Mouse (Mus musculus): ENCODE measurements around the gene Epb42.
A peak's percentile ranks its signal among the peaks of the same experiment; 100 is the strongest.
"Not testable (repeated sequence)": the region's sequence is repeated elsewhere in the genome, so short reads cannot be mapped to it uniquely, and the experiment has no call there.

The Epb42 gene

DNA sequence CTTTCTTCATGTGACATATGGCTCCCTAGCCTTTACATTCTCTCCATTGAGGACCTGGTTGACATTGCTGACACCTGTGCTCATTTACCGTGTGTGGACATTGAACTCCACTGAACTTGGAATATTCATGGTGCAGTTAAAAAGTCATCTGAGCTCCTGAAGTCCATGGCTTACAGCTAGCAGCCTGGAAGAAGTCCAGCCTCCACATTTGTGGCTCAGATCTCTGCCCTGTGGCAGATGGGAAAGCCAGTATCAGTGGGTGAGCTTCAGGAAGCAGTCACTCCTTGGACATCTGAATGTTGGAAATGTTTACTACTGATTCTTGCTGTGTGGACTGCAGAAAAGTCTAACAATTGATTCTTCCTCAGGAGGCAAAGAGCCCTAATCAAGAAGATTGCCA lies 29.9 kb downstream of the Epb42 start:
- DNase-seq: peak; percentile 92

DNA sequence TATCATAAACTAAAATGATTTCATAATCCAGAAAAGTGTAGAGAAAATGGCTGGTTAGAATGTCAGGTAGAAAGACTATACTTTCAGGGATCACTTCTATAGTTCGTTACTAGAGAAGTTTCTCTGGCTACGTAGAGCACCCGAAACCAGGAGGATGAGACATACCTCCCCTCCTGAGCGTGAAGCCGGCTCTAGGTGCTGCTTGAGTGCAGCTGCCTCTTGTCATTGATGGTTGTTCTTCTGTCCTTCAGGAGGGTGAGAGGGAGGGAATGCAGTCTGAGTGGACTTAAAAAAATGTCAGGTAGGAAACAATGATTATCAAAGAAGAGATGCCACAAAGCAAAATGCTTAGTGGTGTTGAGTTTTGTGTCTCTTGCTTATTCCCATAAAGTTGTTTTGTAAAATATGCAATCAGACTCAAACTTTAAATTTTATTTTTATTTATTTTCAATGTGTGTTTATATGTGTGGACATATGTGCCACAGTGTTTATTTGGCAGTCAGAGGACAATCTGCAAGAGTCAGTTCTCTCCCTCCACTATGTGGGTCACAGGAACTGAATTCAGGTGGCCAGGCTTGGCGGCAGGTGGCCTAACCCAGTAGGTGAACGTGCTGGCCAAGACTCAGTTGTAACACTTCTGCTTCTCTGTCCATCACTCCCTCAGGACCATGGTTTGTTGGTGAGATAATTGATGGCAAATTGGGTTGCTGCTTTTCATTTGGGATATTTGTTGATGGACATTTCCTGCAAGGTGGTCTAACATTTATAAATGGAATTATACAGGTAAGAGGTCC lies 32.7 kb downstream of the Epb42 start:
- peak; percentile 92 for DNase-seq

DNA sequence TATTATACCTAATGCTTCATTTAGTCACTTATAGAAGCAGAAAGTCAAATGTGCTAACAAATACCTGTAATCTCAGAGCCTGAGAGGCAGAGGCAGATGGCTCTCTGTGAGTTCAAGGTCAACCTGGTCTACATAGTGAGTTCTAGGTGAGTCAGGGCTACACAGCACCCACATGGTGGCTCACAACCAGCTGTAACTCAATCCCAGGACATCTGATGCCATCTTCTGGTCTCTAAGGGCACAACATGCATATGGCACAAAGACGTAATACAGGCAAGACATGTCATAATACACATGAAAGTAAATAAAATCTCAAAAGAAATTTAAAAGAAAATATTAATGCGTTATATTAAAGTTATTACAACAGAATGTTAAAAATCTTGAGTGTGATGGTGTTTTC lies 33.3 kb downstream of the Epb42 start:
- peak; percentile 46 for DNase-seq

DNA sequence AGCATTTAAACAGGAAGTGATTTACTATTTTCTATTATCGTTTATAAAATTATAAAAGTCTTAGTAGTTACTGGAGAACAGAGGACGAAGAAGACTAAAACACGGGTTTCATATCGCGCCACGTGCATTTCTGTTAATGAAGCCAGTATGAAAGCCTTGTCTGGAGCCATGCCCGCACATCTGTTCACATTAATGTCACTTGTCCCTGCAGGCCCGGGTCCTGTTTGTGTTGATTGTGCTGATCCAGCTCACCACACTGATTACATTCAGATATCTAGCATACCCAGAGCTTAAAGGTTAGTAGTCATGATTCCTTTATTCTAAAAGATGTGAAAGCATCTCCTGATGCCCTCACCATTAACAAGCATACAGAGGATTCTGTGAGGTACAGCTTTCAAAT lies 38.0 kb downstream of the Epb42 start:
- no peak for DNase-seq

DNA sequence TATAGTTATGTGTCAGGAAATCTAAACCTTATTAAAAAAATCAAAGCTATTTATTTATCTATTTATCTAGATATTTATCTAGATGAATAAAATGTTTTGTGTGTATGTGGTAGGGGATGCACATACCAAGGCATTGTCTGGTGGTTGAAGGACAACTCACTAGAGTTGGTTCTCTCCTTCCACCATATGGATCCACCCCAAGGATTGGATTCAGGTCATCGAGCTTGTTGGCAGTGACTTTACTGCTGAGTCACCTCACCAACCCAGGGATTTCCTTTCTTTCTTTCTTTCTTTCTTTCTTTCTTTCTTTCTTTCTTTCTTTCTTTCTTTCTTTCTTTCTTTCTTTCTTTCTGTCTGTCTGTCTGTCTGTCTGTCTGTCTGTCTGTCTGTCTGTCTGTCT lies 40.3 kb downstream of the Epb42 start:
- not testable (repeated sequence) for DNase-seq

DNA sequence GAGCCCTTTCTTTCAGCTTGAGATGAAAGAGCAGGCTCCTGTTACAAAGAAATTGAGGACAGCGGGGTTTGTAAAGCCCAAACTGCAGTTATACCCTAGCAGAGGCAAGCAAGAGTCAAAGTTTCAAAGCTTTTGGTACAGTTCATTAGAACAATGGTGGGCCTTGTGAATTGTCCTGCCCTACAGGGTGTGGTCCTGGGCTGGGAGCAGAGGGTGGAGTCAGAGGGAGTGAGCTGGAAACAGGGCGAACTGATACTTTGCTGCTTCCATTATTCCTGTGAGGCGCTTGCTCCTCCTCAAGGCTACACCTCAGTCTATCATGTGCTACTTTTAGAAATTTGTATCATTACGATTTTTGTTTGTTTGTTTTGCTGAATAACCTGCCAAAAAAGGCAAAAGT lies 45.7 kb downstream of the Epb42 start:
- no peak for DNase-seq

DNA sequence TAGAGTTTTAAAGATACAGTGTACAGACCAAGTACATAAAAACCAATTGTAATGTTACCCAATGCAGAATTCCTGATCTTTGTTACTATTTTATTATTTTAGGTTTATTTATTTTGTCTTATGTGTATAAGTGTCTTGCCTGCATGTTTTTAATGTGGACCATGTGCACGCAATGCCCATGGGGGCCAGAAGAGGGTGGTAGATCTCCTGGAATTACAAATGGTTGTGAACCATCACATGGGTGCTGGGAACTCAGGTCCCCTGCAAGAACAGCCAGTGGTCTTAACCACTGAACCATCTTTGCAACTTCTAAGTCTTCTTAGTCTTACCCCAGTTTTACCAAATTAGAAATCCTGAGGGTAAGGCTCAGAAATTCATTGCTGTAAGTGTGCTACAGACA lies 51.6 kb downstream of the Epb42 start:
- DNase-seq: no peak

DNA sequence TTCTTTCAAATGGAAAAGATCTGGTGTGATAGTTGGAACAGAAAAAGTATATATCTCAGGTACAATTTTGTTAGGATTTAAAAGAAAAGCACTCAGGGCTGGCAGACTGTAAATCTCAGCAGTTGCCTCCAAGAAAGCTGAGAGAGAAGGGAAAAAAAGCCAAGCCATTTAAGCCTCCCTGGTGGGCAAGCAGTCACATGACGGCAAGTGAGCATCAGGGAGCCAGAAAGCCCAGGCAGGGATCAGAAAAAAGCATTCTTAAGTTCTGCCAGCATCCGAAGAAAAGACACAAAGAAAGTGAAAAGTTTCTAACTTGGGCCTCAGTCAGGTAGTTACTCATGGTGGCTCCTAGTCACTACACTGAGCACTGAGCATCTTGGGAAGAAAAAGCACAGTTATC lies 53.3 kb downstream of the Epb42 start:
- DNase-seq: no peak

DNA sequence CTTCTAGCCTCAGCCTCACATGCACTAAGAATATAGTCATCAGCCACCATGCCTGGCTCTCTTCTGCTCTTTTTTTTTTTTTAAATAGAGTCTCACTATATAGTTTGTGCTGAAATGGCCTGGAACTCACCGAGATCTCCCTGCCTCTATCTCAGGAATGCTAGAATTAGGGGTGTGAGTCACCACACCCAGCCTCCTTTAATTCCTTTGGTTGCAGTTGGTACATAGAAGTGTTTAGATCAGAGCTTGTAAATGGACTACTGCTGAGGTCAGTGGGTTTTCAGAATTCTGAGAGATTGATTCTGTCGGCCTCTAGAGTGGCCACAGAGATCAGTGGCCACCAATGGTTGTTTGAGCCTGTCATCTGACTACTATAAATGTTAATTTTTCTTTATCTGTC lies 56.0 kb downstream of the Epb42 start:
- no peak for DNase-seq

DNA sequence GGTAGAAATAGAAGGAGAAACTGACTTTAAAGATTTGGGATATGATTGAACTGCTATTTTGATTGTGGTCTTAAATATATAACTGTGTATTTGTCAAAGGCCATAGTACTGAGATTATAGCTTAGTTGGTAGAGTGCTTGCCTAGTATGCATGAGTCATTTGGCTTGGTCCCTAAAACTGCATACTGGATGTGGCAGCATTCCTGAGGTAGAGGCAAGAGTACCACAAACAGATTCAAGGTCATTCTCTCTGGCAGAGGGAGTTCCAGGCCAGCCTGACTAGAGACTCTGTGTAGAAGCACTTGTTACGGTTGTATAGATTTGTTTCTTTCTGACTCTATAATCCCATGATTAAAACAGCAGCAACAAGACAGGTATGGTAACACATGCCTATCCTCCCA lies 57.1 kb downstream of the Epb42 start:
- DNase-seq: no peak

DNA sequence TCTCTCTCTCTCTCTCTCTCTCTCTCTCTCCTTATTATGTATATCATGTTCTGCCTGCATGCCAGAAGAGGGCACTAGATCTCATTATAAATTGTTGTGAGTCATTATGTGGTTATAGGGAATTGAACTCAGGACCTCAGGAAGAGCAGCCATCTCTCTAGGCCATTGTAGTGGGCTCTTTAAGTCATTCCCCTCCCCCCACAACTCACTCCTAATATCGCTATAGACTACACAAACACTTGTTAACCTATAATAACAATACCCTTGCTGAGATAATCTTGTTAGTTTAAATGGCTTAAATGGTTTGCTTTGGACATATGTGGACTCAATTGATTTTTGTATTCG lies 58.2 kb downstream of the Epb42 start:
- no peak for DNase-seq

DNA sequence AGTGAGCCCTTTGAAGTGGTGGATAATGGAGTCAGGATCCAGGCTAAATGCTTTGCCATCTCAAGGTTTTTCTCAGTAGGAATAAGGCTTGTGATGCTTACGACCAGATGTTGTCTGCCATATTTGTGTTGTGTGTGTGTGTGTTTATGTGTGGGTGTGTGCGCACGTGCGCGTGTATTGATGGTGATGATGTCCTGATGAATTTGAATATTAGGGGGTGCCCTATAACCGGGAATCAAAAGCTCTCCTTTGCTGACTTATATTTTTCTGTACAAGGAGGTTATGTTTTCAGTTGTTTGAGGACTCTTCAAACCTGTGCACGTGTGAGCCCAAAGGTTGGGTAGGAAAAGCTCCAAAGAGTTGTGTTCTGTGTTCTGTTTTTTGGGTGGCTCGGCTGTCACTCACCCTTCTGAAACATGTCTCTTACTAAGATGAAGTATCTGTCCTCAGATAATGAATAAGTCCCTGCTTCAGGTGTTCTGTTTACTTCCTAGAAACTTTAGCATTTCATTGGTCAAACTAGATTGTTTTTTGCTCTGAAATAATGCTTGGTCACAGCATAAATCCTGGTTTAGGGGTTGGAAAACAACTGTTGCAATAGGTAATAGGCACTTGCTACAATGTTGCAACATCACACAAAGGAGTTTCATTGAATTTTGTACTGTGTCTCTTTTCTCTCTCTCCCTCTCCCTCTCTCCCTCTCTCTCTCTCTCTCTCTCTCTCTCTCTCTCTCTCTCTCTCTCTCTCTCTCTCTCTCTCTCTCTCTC lies 58.8 kb downstream of the Epb42 start:
- DNase-seq: no peak

DNA sequence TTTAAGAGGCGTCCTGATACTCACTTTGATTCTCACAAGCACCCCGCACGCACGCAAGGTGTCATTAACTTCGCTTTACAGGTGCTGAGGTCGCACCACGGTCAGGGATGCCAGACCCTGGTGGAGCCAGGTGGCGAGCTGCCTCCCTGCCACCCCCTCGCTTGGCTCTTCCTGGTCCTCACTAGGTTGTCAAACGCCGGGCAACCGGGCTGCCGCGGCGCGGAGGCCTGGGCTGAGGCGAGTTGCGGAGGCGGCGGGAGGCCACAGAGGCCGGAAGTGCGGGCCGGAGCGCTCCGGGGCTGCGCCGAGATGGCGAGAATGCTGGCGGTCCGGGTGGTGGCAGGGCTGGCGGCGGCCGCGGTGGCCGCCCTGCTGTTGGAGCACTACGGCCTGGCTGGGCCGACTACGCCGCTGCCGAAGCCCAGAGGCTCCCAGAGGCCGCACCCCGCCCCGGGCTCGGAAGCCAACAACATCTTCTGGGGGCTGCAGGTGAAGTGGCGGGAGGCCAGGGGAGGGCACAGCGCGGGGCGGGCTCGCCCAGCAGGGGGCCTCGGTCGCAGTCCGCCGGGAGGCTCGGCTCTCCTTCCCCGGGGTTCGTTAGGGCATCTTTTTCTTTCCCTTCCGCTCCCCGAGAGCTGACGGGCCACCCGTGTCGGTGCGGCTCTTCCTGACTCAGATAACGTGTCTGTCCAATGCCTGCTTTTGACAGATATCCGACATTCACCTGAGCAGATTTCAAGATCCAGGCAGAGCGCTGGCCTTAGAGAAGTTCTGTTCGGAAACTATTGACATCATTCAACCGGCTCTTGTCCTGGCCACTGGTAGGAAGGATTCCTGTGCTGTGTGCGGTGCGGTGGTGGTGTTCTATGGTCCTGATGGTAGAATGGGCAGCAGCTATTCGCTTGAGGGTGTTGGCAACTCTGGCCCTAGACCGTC lies 59.6 kb downstream of the Epb42 start, which contains the start of gene Tmem62:
Gene Tmem62 (plus strand): TSS at position 28 of the 936 bp plus-strand sequence.
- peak; percentile 82 for DNase-seq

DNA sequence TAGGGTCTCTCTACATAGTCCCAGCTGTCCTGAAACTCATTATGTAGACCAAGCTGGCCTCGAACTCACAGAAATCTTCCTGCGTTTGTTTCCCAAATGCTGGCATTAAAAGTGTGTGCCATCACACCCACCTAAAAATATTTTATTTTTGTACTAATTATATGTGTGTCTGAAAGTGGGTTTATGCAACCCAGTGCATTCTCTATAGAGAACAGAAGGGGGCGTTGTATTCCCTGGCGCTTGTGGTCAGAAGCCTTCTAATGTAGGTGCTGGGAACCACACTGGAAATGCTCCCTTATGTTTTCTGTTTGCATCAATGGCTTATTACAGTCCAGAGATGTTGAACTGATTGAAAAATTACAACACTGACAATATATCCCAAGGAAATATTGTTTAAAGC lies 60.6 kb downstream of the Epb42 start:
- DNase-seq: no peak

DNA sequence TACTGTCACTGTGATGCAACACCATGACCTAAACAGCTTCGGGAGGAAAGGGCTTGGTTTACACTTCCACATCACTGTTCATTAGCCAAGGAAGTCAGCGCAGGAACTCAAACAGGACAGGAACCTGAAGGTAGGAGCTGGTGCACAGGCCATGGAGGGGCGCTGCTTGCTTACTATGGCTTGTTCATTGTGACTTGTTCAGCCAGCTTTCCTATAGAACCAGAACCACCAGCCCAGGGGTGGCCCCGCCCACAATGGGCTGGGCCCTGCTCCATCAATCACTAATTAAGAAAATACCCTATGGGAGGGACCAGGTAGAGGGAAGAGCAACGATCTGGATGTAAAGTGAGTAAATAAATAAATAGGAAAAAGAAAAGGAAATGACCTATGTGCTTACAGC lies 63.9 kb downstream of the Epb42 start:
- peak; percentile 41 for DNase-seq

DNA sequence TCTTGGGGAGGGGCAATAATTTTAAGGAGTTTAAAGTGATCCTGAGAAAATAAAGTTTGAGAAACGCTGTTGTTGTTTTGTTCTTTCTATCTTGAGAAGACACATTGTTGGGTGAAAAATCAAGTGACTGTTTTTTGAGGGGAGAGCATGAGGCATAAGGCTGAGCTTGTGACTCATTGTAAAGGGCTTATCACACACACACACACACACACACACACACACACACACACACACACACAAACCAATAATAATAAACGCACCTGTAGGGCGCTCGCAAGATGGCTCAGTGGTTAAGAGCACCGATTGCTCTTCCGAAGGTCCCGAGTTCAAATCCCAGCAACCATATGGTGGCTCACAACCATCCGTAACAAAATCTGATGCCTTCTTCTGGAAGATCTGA lies 64.6 kb downstream of the Epb42 start:
- not testable (repeated sequence) for DNase-seq

DNA sequence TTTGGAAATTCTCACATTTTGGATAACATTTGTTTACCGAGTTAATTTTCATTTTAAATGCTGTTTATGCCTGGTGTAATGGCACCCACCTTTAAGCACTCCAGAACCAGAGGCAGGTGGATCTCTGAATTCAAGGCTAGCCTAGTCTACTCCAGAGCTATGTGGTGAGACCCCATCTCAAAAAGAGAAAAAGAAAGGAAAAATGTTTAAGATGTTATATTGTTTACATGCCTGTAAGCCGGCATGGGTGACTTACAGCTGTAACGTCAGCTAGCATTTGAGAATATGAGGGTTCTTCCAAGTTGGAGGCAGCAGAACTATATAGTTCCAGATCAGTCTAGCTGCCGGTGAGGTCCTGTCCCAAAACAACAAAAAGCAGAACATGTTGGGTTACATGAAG lies 65.1 kb downstream of the Epb42 start:
- DNase-seq: no peak

DNA sequence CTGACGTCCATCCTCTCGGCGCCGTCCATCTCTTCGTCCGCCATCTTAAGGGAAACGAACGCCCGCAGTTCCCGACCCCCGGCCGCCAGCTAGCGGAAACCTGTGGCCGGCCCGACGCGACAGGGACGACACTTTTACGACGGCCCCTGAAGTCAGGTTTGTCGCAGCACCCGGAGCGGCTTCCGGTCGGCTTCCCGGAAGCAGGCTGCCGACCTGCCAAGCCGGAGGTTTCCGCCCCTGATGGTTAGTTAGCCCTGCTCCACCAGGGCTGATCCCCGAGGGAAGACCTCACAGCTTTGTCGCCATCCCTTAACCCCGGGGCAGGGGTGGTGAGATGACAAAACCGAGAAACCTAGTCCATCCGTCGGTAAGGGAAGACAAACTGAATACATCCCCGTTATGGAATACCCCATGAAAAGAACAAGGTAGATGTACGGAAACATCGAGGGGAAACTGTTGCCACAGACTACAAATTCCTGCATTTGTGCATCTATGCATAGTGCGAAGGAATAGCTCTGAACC lies 66.3 kb downstream of the Epb42 start, which contains the start of gene Ubr1:
Gene Ubr1 (minus strand): TSS at position 157 of the 522 bp plus-strand sequence.
- DNase-seq: peak; percentile 87

DNA sequence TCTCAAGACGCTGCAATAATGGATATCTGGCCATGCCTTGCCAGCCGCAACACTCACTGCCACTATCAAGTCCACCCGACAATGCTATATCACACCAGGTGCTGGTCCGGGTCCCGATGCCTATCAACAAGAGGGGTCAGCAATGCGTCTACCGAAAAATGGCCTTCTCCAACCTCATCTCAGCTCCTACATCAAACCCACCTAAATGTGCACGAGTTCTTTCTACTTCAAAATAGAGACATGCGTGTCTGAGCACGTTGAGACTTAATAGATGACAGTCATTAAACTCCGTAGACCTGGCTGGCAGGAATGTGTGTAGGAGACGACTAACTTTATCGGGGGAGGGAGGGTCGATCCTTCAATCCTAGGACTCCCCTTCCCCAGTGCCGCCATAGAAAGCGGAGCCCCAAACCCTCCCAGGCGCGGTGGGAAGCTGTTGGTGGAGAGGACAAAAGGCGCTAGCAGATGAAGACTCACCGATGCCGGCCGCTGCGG lies 66.8 kb downstream of the Epb42 start:
- peak; percentile 42 for DNase-seq

Measured in cerebellum, adult 11-12 months (tissue).